Mouse (Mus musculus) thymus, postnatal 10 days (tissue): Measurements from ENCODE around the gene Rbm28.

ENCODE experiments used
- DNase-seq, 2 experiments: peaks; one replicate each; pipeline ENCODE4 v3.0.0; 2021; ENCODE audit warnings: low spot score in 2 of 2

The Rbm28 gene

DNA sequence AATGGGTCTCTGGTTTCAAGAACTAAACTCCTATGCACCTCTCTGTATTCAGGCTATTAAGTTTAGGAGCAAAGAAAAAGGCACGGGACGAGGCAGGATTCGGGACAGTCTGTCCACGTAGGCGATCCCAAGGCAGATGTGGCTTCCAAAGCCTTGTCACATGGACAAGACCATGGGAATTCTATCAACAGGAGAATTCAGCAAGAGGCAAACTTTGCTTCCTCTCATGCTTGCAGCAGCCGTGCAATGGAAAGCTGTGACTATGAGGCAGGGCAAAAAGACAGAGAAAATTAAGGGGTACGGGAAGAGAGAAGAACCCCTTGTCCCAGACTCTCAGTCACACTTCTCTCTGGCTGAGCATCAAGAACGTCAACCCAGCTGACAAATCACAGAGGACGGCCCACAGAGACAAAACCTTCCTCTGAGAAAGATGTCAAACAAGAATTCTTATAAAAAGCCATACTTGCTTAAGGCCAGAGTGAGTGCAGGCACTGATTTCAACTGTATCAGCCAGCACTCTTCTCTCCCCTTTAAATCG, 82.9 kb downstream of the Rbm28 start:
- no peak for DNase-seq

DNA sequence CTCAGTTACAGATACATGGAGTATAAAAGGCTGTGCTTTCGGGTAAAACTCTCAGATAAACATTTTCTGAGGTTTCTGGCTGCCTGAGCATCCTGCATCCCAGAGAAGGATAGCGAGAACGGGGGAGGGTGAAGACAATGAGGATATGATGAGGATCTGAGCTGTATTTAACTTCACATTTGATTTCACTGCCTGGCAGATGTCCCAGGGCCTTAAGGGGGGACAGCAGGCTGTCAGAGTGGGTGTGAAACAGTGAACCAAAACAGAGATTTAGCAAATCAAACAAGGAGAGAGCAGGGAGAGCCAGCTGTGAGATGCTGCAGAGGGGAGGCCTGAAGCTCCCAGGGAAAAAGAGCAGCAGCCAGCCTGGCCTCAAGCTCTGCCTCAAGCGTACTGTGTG, 85.5 kb downstream of the Rbm28 start:
- no peak for DNase-seq

DNA sequence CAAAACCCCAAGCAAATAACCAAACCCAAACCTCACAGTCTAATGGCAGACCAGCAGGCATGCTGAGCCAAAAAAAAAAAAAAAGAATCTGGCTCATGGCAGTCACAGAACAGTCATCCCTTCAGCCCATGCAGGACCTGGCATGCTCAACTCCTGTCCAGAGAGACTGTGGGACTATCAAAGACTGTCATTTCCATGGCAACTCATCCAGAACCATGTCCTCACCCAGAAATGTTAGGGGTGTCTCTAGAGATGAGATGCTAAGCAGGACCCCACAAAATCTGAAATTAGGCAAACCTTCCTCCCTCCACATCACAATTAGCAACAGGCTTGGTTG, 90.7 kb downstream of the Rbm28 start:
- DNase-seq = no peak
